Mouse (Mus musculus): ENCODE measurements around the gene Disc1. TPM values are rescaled to one million over a fixed set of nuclear protein-coding genes. Genes with fewer than 3 reads are reported as not detected.

The Disc1 gene
- total and polyA plus RNA-seq, 3 experiments = 1.1 to 2.3 (median 2.2) TPM

DNA sequence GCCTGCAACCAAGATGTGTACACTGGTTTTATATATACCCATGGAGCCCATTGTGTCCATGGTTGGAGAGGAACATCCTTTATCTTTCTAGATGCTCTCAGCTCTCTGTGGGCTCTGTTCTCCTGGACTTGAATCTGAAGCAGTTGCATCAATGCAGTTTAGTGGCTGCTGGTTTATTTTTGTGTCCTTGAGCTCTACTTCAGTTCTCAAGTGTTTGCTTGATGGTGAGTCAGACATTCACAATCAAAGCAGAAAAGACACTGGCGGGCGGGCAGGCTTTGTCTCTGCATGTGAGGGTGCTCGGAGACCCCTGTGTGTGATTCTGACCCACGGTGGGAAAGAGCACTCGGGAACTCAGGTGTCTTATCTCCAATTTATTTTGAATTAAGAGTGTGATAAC is 166.6 kb downstream of the Disc1 start:
- DNase-seq = no peak
- no peaks in the 10 kb centered on the region; the same call in 1 of the 2 replicates for H3K36me3 ChIP-seq (ENCODE audit: control insufficient read depth, insufficient read depth, low read length)
- H3K9ac ChIP-seq (ENCODE audit: low read depth, low read length) = no peak overlapping the region
- no peak for TF ChIP-seq EP300 (IDR thresholded peaks at IDR 0.05; ENCODE audit: insufficient read depth, low read depth, low read length)
- TF ChIP-seq CTCF (IDR thresholded peaks at IDR 0.05) = no peak
- TF ChIP-seq POLR2A (IDR thresholded peaks at IDR 0.05; ENCODE audit: insufficient read depth, low read depth, low read length) = no peak
- WGBS = 75% methylated on average over 5 of the region's 5 CpGs
- H3K27me3 ChIP-seq (ENCODE audit: control insufficient read depth, insufficient read depth, low read length) = no peaks in the 10 kb centered on the region
- intact Hi-C loops (cut with DNase I) = no loop called here
- H3K4me1 ChIP-seq (ENCODE audit: control insufficient read depth, insufficient read depth, low read length) = peaks cover 18% of the 10 kb centered on the region
- no peaks in the 10 kb centered on the region for H3K79me2 ChIP-seq (replicated peaks; ENCODE audit: control insufficient read depth, insufficient read depth, low read length)
- no peak overlapping the region for H3K4me3 ChIP-seq
- H3K27ac ChIP-seq = no peak overlapping the region

DNA sequence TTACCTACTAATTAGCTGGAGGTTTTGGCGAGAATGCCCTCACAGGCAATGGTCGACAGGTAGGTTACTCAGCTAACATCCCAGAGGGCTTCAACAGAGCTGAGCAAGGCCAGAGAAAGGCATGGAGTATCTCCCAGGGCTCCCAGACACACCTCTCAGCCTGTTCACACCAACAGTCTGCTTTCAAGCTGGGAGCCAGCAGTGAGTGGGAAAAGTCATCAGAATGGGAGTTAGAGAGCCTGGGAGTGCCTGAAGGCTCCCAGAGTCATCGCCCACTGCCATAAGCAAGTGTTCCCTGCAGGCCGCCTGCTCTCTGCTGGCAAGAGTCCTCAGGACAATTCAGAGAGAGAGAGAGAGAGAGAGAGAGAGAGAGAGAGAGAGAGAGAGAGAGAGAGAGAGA is 167.1 kb downstream of the Disc1 start:
- intact Hi-C loops (cut with DNase I) = no loop called here
- TF ChIP-seq EP300 (IDR thresholded peaks at IDR 0.05; ENCODE audit: insufficient read depth, low read depth, low read length) = no peak
- TF ChIP-seq POLR2A (IDR thresholded peaks at IDR 0.05; ENCODE audit: insufficient read depth, low read depth, low read length) = no peak
- no peak for TF ChIP-seq CTCF (IDR thresholded peaks at IDR 0.05)
- Histone ChIP-seq H3K36me3 (ENCODE audit: control insufficient read depth, insufficient read depth, low read length) (no peaks in the 10 kb centered on the region; the same call in 1 of the 2 replicates), H3K4me1 (ENCODE audit: control insufficient read depth, insufficient read depth, low read length) (peaks cover 18% of the 10 kb centered on the region), H3K27ac (no peak overlapping the region), H3K27me3 (ENCODE audit: control insufficient read depth, insufficient read depth, low read length) (no peaks in the 10 kb centered on the region), H3K4me3 (no peak overlapping the region), H3K9ac (ENCODE audit: low read depth, low read length) (no peak overlapping the region), H3K79me2 (replicated peaks; ENCODE audit: control insufficient read depth, insufficient read depth, low read length) (no peaks in the 10 kb centered on the region)
- WGBS = 84% methylated on average over 4 of the region's 4 CpGs
- DNase-seq = no peak

DNA sequence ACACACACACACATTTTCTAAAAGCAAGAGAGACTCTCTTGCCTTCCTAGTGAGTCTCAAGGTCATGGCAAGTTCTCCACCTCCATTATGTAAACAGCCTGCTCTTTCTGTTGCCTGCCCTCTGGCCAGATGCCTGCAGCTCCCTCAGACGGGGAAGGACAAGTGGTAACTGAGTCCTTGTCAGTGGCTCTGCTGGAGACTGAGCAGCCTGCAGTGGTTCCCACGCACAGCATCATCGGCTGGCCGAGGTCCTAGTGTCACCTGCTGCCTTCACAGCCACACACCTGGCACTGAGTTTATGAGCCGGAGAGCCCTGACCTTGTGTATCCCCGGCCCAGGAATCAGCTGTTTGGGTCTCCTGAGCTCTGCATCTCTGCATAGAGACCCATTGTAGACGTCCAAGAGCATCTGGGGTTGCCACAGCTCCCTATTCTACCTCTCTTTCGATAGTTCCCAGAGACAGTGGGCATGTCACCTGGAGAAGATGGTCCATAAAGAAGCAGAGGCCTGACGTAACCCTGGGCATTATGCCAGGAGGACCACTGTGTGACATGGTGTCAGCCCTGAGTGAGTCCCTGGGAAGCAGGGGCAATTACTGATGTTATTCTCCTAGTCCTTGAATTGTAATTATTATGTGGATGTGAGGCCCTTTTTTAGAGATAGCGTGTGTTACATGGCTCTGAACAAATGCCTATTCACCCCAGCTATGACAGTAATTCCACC is 169.2 kb downstream of the Disc1 start:
- no peak overlapping the region for H3K9ac ChIP-seq (ENCODE audit: low read depth, low read length)
- H3K4me1 ChIP-seq (ENCODE audit: control insufficient read depth, insufficient read depth, low read length) = peaks cover 28% of the 10 kb centered on the region
- DNase-seq = peak; percentile 46 to 55
- no peaks in the 10 kb centered on the region for H3K79me2 ChIP-seq (replicated peaks; ENCODE audit: control insufficient read depth, insufficient read depth, low read length)
- intact Hi-C loops (cut with DNase I) = no loop called here
- 0 out of 2 replicates have a peak, but pooled peaks have one; percentile 44 for TF ChIP-seq EP300 (IDR thresholded peaks at IDR 0.05; ENCODE audit: insufficient read depth, low read depth, low read length)
- TF ChIP-seq CTCF (IDR thresholded peaks at IDR 0.05) = no peak
- no peak for TF ChIP-seq POLR2A (IDR thresholded peaks at IDR 0.05; ENCODE audit: insufficient read depth, low read depth, low read length)
- H3K27ac ChIP-seq = peak overlapping the region; percentile 1; the same call in 1 of the 2 replicates
- H3K4me3 ChIP-seq = no peak overlapping the region
- 68% methylated on average over 10 of the region's 10 CpGs for WGBS
- H3K27me3 ChIP-seq (ENCODE audit: control insufficient read depth, insufficient read depth, low read length) = no peaks in the 10 kb centered on the region
- H3K36me3 ChIP-seq (ENCODE audit: control insufficient read depth, insufficient read depth, low read length) = peaks cover 3% of the 10 kb centered on the region; the same call in 1 of the 2 replicates

DNA sequence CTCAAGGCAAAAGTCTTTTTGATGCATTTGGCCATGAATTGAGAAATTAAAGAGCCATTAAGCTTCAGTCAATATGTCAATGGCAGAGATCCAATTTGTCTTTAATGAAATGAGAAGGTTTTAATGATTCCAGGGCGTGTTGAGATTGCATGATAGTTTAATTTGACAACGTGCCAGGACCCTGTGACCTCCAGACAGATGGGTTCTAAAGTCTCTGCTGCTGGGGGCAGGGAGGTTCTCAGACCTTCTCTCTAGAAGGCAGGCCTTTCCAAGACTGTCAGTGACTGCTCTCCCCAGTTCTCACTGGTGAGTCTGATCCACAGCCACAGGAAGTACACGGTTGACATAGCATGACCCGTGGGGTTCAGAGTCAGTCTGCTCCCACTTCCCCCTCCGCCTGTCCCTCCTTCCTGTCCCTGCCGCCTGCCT is 170.3 kb downstream of the Disc1 start:
- peaks cover 27% of the 10 kb centered on the region for H3K4me1 ChIP-seq (ENCODE audit: control insufficient read depth, insufficient read depth, low read length)
- H3K79me2 ChIP-seq (replicated peaks; ENCODE audit: control insufficient read depth, insufficient read depth, low read length) = no peaks in the 10 kb centered on the region
- 0 out of 2 replicates have a peak, but pooled peaks have one; percentile 49 for TF ChIP-seq EP300 (IDR thresholded peaks at IDR 0.05; ENCODE audit: insufficient read depth, low read depth, low read length)
- TF ChIP-seq CTCF (IDR thresholded peaks at IDR 0.05) = no peak
- no peaks in the 10 kb centered on the region for H3K27me3 ChIP-seq (ENCODE audit: control insufficient read depth, insufficient read depth, low read length)
- 43% methylated on average over 6 of the region's 6 CpGs for WGBS
- intact Hi-C loops (cut with DNase I) = no loop called here
- H3K9ac ChIP-seq (ENCODE audit: low read depth, low read length) = no peak overlapping the region
- DNase-seq = peak; percentile 42 to 49
- H3K36me3 ChIP-seq (ENCODE audit: control insufficient read depth, insufficient read depth, low read length) = peaks cover 3% of the 10 kb centered on the region; the same call in 1 of the 2 replicates
- H3K4me3 ChIP-seq = no peak overlapping the region
- H3K27ac ChIP-seq = peak overlapping the region; percentile 11; the same call in 1 of the 2 replicates

DNA sequence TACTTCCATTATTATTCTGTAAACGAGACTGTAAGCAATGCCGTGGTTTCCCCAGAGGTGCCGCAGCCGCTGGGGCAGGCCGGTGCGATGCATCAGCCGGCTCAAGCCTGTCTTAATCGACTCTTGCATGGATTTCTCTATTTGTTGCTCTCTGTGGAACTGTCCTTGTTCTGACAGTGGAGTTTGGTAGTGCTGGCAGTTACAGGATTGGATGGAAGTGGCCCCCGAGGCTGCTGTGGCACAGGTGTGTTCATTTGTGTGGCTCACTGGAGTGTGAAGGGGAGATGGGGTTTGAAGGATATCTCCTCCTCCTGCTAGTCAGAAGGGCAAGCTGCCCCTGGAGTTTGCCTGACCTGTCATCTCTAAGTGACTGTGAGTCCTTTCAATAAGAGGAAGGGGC is 171.3 kb downstream of the Disc1 start:
- intact Hi-C loops (cut with DNase I) = no loop called here
- Histone ChIP-seq H3K79me2 (replicated peaks; ENCODE audit: control insufficient read depth, insufficient read depth, low read length) (no peaks in the 10 kb centered on the region), H3K27me3 (ENCODE audit: control insufficient read depth, insufficient read depth, low read length) (no peaks in the 10 kb centered on the region), H3K27ac (no peak overlapping the region), H3K9ac (ENCODE audit: low read depth, low read length) (no peak overlapping the region), H3K4me1 (ENCODE audit: control insufficient read depth, insufficient read depth, low read length) (peaks cover 27% of the 10 kb centered on the region), H3K4me3 (no peak overlapping the region), H3K36me3 (ENCODE audit: control insufficient read depth, insufficient read depth, low read length) (peaks cover 3% of the 10 kb centered on the region; the same call in 1 of the 2 replicates)
- DNase-seq = no peak
- TF ChIP-seq CTCF (IDR thresholded peaks at IDR 0.05) (no peak), POLR2A (IDR thresholded peaks at IDR 0.05; ENCODE audit: insufficient read depth, low read depth, low read length) (no peak), EP300 (IDR thresholded peaks at IDR 0.05; ENCODE audit: insufficient read depth, low read depth, low read length) (no peak)
- WGBS = 91% methylated on average over 9 of the region's 9 CpGs

DNA sequence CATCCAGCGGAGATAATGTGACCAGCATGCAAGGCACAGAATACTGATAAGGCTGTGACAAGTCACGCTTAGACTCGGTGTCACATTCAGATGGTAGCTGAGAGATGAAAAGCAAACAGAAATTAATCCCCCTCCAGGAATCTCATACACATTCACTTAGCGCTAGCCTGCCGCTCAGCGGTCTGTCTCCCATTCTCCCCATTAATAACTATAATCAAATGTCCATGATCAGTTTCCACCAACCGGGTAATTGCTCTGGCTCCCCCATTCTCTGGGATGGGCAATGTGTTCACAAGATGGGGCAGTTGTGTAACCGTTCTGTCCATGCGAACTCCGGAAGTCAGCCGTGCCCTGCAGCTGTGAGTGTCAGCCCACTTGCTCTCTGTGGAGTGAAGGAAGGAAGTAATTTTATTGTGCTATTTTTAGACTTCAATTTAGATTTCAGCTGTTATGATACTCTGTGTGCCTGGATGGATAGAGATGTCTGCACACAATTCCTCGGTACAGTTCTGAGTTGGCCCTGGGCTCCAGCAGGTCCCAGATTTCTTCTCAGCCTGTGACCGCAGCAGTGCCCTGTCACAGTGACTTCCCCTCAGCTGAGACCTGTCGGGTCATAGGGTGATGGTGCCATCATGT is 173.1 kb downstream of the Disc1 start:
- 24% methylated on average over 14 of the region's 14 CpGs for WGBS

More for the DNA sequence above, 173.1 kb downstream of the Disc1 start:
- peak overlapping the region; percentile 61 for H3K27ac ChIP-seq
- peaks cover 27% of the 10 kb centered on the region for H3K4me1 ChIP-seq (ENCODE audit: control insufficient read depth, insufficient read depth, low read length)
- H3K27me3 ChIP-seq (ENCODE audit: control insufficient read depth, insufficient read depth, low read length) = no peaks in the 10 kb centered on the region
- DNase-seq = peak; percentile 63 to 78
- intact Hi-C loops (cut with DNase I) = loop anchor here (1.0 kb wide), 1 partner anchor 30 kb away; no protein-coding TSS in a partner anchor
- no peaks in the 10 kb centered on the region for H3K79me2 ChIP-seq (replicated peaks; ENCODE audit: control insufficient read depth, insufficient read depth, low read length)
- H3K9ac ChIP-seq (ENCODE audit: low read depth, low read length) = peak overlapping the region; percentile 13; the same call in 1 of the 2 replicates
- H3K36me3 ChIP-seq (ENCODE audit: control insufficient read depth, insufficient read depth, low read length) = peaks cover 3% of the 10 kb centered on the region; the same call in 1 of the 2 replicates
- TF ChIP-seq CTCF (IDR thresholded peaks at IDR 0.05) (peak; percentile 32; the same call in 1 of the 2 replicates), POLR2A (IDR thresholded peaks at IDR 0.05; ENCODE audit: insufficient read depth, low read depth, low read length) (no peak; the same call in 1 of the 2 replicates), EP300 (IDR thresholded peaks at IDR 0.05; ENCODE audit: insufficient read depth, low read depth, low read length) (peak; percentile 96)
- H3K4me3 ChIP-seq = peak overlapping the region; percentile 16

All from heart, adult 2 months (tissue).